Mouse (Mus musculus): ENCODE measurements around the gene Zfp51. TPM values are rescaled to one million over a fixed set of nuclear protein-coding genes. Genes with fewer than 3 reads are reported as not detected.
"Not testable (repeated sequence)": the region's sequence is repeated elsewhere in the genome, so short reads cannot be mapped to it uniquely, and the experiment has no call there.

Zfp51 gene
- polyA plus RNA-seq, 1 experiment from 2014 or later: 14.7 TPM

DNA sequence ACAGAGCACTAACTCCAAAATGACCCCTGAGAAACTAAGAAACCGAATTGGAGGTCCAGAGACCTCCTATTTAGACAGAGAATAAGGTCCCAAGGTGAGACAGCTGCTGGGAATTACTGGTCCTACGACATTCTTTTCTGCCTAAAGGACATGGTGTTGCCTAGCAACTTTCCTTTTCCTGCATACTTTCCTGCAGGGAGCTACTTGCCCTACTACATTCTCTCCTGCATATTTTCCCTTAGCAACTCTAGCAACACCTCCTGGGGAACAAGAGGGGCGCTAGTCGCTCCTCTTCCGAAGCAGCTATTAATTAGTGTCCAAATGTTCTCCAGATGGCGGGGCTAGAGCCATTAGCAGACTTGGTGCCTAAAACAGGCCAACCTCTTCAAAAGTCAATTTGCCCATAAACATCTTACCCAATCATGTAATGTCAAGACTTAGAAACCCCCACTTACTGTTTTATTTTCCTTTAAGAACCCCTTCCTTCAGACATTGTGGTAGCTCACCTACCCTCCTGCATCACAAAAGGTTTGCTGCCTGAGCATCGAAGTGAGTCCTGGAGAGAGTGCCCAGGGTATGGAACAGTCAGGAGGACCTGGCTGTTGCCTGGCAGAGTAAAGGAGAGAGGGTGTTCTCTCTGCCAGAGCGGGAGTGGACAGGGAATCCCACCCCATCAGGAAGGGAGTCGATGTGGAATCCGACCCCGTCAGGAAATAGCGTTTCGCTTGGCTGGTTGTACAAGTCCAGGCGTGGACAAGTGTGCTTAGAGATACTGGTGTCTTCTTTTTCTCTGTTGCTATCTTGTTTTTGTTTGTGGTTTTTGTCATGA lies 23.4 kb downstream of the Zfp51 start:
- H3K4me2 ChIP-seq (replicated peaks; ENCODE audit: low read depth, low read length): no peak overlapping the region
- peak; percentile 89 for ATAC-seq (ENCODE audit: insufficient number of reproducible peaks, insufficient read depth, low FRiP score, low read depth)
- H3K9ac ChIP-seq (replicated peaks; ENCODE audit: low read depth, low read length): no peak overlapping the region
- H3K27ac ChIP-seq (ENCODE audit: low read length): no peak overlapping the region
- H3K9me3 ChIP-seq (ENCODE audit: control insufficient read depth, low read depth, low read length): no peaks in the 10 kb centered on the region
- H3K27me3 ChIP-seq (ENCODE audit: control insufficient read depth, insufficient read depth, low read length): no peaks in the 10 kb centered on the region
- WGBS: 36% methylated on average over 14 of the region's 14 CpGs
- no peaks in the 10 kb centered on the region for H3K36me3 ChIP-seq (ENCODE audit: control insufficient read depth, insufficient read depth, low read length)
- peaks cover 7% of the 10 kb centered on the region; the same call in 1 of the 2 replicates for H3K4me1 ChIP-seq (ENCODE audit: control insufficient read depth, insufficient read depth, low read length)
- no peak overlapping the region for H3K4me3 ChIP-seq (ENCODE audit: low read depth, low read length)

DNA sequence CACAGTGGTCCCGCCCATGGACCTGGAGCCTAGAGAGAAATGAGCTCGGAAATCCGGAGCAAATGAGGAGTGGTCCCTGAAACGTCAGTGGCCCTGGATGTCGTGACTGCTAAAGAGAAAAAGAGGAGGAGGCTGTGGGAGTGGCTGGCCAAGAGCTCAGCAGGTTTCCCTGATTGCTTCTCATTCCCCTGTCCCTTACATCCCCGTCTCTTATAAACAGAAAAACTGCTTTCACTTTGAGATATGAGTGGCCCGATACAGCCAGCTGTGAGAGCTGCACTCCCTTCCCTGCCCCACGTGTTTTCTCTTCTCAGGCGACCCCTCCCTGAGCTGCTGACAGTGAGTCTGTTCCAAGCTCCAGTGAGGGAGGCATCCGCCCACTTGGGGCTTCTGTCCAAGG lies 24.6 kb downstream of the Zfp51 start:
- H3K9me3 ChIP-seq (ENCODE audit: control insufficient read depth, low read depth, low read length); ATAC-seq (ENCODE audit: insufficient number of reproducible peaks, insufficient read depth, low FRiP score, low read depth); H3K9ac ChIP-seq (replicated peaks; ENCODE audit: low read depth, low read length); H3K4me1 ChIP-seq (ENCODE audit: control insufficient read depth, insufficient read depth, low read length); H3K4me2 ChIP-seq (replicated peaks; ENCODE audit: low read depth, low read length); H3K27ac ChIP-seq (ENCODE audit: low read length); H3K36me3 ChIP-seq (ENCODE audit: control insufficient read depth, insufficient read depth, low read length); H3K4me3 ChIP-seq (ENCODE audit: low read depth, low read length); H3K27me3 ChIP-seq (ENCODE audit: control insufficient read depth, insufficient read depth, low read length): not testable (repeated sequence)
- WGBS: 5% methylated on average over 10 of the region's 10 CpGs

DNA sequence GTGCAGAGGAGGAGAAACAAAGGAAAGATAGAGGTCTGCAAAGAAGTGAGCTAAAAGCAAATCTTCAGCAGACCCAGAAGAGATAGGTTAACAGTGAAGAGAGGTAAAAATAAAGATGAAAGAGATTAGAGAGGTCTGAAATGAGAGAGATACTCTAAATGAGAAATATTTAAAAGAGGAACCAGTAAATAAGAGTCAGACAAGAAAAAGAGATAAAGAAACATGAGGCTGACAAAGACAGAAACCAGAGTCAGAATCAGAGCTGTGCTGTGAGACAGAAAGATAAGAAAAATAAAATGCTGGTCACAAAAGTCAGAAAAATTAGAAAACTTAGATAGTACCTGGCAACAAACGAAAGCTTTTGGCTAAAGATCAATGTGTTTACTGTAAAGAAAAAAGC lies 25.1 kb downstream of the Zfp51 start:
- not testable (repeated sequence) for H3K9me3 ChIP-seq (ENCODE audit: control insufficient read depth, low read depth, low read length); H3K27me3 ChIP-seq (ENCODE audit: control insufficient read depth, insufficient read depth, low read length); H3K4me2 ChIP-seq (replicated peaks; ENCODE audit: low read depth, low read length); H3K36me3 ChIP-seq (ENCODE audit: control insufficient read depth, insufficient read depth, low read length); ATAC-seq (ENCODE audit: insufficient number of reproducible peaks, insufficient read depth, low FRiP score, low read depth); H3K9ac ChIP-seq (replicated peaks; ENCODE audit: low read depth, low read length); H3K4me1 ChIP-seq (ENCODE audit: control insufficient read depth, insufficient read depth, low read length); H3K27ac ChIP-seq (ENCODE audit: low read length); H3K4me3 ChIP-seq (ENCODE audit: low read depth, low read length)
- WGBS: 77% methylated on average over 1 of the region's 1 CpGs

- WGBS: 66% methylated on average over 4 of the region's 9 CpGs
- H3K4me3 ChIP-seq (ENCODE audit: low read depth, low read length); H3K4me2 ChIP-seq (replicated peaks; ENCODE audit: low read depth, low read length); H3K9ac ChIP-seq (replicated peaks; ENCODE audit: low read depth, low read length); H3K36me3 ChIP-seq (ENCODE audit: control insufficient read depth, insufficient read depth, low read length); H3K27ac ChIP-seq (ENCODE audit: low read length); H3K4me1 ChIP-seq (ENCODE audit: control insufficient read depth, insufficient read depth, low read length); H3K9me3 ChIP-seq (ENCODE audit: control insufficient read depth, low read depth, low read length); H3K27me3 ChIP-seq (ENCODE audit: control insufficient read depth, insufficient read depth, low read length); ATAC-seq (ENCODE audit: insufficient number of reproducible peaks, insufficient read depth, low FRiP score, low read depth): not testable (repeated sequence)
Observed at GRCm38 (mm10) chr17:21476351-21476750, 26.2 kb downstream of the Zfp51 start.

DNA sequence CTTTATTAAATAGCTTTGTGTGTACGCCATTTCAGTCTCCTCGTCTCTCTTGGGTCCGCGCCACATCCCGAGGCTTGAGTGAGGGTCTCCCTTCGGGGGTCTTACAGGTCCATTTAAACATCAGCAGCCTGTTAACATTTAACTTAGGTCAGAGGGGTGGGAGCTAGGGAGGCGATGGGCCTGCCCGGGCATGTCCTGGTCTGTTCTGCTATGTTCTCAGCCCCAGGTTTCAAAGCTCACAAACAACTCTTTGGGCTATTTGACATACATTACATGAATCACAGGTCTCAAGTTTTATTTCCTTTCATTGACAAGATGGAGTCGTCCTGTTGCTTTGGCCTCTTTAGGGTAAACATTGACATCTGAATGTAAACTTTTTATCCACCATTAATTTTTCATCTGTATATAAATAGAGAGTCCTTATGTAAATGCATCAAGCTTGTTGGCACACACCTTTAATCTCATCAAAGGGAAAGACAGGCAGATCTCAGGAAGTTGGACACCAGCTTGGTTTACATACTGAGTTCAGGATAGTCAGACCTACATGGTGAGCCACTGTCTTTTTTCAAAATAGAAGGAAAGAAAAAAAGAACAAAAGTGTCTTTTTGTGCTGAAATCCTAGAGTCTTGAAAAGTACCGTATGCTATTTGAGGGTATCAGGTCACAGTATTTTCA lies 28.1 kb downstream of the Zfp51 start:
- H3K27ac ChIP-seq (ENCODE audit: low read length): not testable (repeated sequence)

DNA sequence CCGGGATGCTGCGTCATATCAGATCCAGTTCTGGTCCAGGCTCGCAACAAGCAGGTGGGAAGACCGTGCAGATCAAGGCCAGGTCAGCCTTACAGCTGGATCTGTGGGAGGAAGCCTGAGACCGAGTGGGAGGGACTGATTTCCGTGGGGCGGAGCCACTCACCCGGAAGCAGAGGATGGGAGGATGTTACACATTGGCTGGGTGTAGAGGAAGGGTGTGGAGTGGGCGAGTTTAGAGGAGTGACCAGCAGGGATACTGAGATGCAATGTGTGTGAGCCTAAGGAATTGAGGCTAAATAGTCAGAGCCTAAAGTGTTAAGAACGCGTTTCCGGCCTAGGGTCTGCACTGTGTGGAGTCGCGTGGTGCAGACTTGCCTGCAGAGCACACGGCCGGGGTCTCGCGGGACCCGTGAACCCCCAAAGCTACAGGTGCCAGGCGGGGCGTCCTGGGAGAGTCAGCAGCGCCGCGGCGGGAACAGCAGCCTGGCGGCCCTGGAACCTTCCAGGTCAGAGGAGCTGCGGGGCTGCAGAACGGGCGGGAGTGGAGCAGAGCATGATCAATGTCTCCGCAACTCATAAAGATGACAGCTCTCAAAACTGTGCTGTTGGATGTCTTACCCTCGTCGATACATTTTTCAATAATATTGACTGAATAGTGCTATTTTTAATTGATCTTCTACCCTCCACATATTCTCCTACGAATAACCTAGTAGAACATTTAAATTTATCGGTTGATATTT lies 38.8 kb downstream of the Zfp51 start, which contains the start of gene Zfp53:
TSS of gene Zfp53 (plus strand) at position 239 of the 740 bp plus-strand sequence.
- peak; percentile 100 for ATAC-seq (ENCODE audit: insufficient number of reproducible peaks, insufficient read depth, low FRiP score, low read depth)
- H3K36me3 ChIP-seq (ENCODE audit: control insufficient read depth, insufficient read depth, low read length): peaks cover 4% of the 10 kb centered on the region; the same call in 1 of the 2 replicates
- peak within 1 kb of the TSS; percentile 83 for H3K27ac ChIP-seq (ENCODE audit: low read length)
- H3K9me3 ChIP-seq (ENCODE audit: control insufficient read depth, low read depth, low read length): no peaks in the 10 kb centered on the region
- no peaks in the 10 kb centered on the region for H3K27me3 ChIP-seq (ENCODE audit: control insufficient read depth, insufficient read depth, low read length)
- peak within 1 kb of the TSS; percentile 81 for H3K4me3 ChIP-seq (ENCODE audit: low read depth, low read length)
- peak within 1 kb of the TSS; percentile 35 for H3K4me2 ChIP-seq (replicated peaks; ENCODE audit: low read depth, low read length)
- 1% methylated on average over 34 of the region's 34 CpGs for WGBS
- H3K9ac ChIP-seq (replicated peaks; ENCODE audit: low read depth, low read length): peak within 1 kb of the TSS; percentile 33
- H3K4me1 ChIP-seq (ENCODE audit: control insufficient read depth, insufficient read depth, low read length): no peaks in the 10 kb centered on the region

More for the DNA sequence above, 28.1 kb downstream of the Zfp51 start:
- not testable (repeated sequence) for H3K27me3 ChIP-seq (ENCODE audit: control insufficient read depth, insufficient read depth, low read length); H3K4me2 ChIP-seq (replicated peaks; ENCODE audit: low read depth, low read length); H3K9ac ChIP-seq (replicated peaks; ENCODE audit: low read depth, low read length); H3K4me3 ChIP-seq (ENCODE audit: low read depth, low read length); H3K4me1 ChIP-seq (ENCODE audit: control insufficient read depth, insufficient read depth, low read length); H3K9me3 ChIP-seq (ENCODE audit: control insufficient read depth, low read depth, low read length); H3K36me3 ChIP-seq (ENCODE audit: control insufficient read depth, insufficient read depth, low read length); ATAC-seq (ENCODE audit: insufficient number of reproducible peaks, insufficient read depth, low FRiP score, low read depth)
- 67% methylated on average over 9 of the region's 10 CpGs for WGBS

- 5% methylated on average over 8 of the region's 8 CpGs for WGBS
- peaks cover 4% of the 10 kb centered on the region; the same call in 1 of the 2 replicates for H3K36me3 ChIP-seq (ENCODE audit: control insufficient read depth, insufficient read depth, low read length)
- peak overlapping the region; percentile 33; the same call in 1 of the 2 replicates for H3K9ac ChIP-seq (replicated peaks; ENCODE audit: low read depth, low read length)
- H3K4me2 ChIP-seq (replicated peaks; ENCODE audit: low read depth, low read length): peak overlapping the region; percentile 35
- no peak for ATAC-seq (ENCODE audit: insufficient number of reproducible peaks, insufficient read depth, low FRiP score, low read depth)
- no peaks in the 10 kb centered on the region for H3K27me3 ChIP-seq (ENCODE audit: control insufficient read depth, insufficient read depth, low read length)
- no peak overlapping the region for H3K27ac ChIP-seq (ENCODE audit: low read length)
- H3K4me3 ChIP-seq (ENCODE audit: low read depth, low read length): peak overlapping the region; percentile 81
- no peaks in the 10 kb centered on the region for H3K9me3 ChIP-seq (ENCODE audit: control insufficient read depth, low read depth, low read length)
- H3K4me1 ChIP-seq (ENCODE audit: control insufficient read depth, insufficient read depth, low read length): no peaks in the 10 kb centered on the region
Observed at GRCm38 (mm10) chr17:21489500-21490001, 39.4 kb downstream of the Zfp51 start.

- Histone ChIP-seq H3K27me3 (ENCODE audit: control insufficient read depth, insufficient read depth, low read length) (no peaks in the 10 kb centered on the region), H3K4me1 (ENCODE audit: control insufficient read depth, insufficient read depth, low read length) (no peaks in the 10 kb centered on the region), H3K9me3 (ENCODE audit: control insufficient read depth, low read depth, low read length) (no peaks in the 10 kb centered on the region), H3K4me2 (replicated peaks; ENCODE audit: low read depth, low read length) (no peak overlapping the region), H3K9ac (replicated peaks; ENCODE audit: low read depth, low read length) (no peak overlapping the region), H3K4me3 (ENCODE audit: low read depth, low read length) (no peak overlapping the region), H3K36me3 (ENCODE audit: control insufficient read depth, insufficient read depth, low read length) (peaks cover 10% of the 10 kb centered on the region; the same call in 1 of the 2 replicates), H3K27ac (ENCODE audit: low read length) (no peak overlapping the region)
- WGBS: 85% methylated on average over 1 of the region's 1 CpGs
- no peak for ATAC-seq (ENCODE audit: insufficient number of reproducible peaks, insufficient read depth, low FRiP score, low read depth)
Observed at GRCm38 (mm10) chr17:21501365-21501764, 51.2 kb downstream of the Zfp51 start.
